Comparison of ENCODE assay signal across 20 mouse cellular contexts in the genomic region with DNA sequence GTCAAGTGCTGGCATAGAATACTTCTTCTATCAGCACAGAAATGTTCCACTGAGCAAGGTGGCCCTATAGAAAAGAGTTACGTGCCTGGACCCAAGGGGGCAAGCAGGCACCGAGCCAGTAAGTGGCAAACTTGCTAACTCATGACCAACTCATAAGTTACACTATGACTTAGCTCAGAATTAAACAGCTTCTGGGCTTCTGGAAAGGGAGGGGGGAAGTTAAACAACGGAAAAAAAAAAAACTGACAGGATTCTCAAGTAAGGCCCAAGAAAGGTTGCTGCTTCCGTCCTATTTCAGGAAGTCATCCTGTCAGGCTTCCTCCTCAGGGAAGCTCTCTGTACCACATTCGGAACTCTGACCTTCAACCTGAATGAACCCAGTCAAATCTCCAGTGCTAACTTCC. TPM values are rescaled to one million over a fixed set of nuclear protein-coding genes. Genes with fewer than 3 reads are reported as not detected.
DNase-seq lines count a peak whose midpoint lies in the region; ATAC-seq and TF ChIP-seq lines count a peak whose summit lies in the region.
"Had no signal": no experiment of that assay in that cellular context is flagged by ENCODE, and none has a peak within 500 bp of the region (broad histone marks: within the 10 kb centered on the region; RNA-seq: fewer than 3 reads in every experiment).

No protein-coding gene starts in this region.

- no peak overlapping the region for H3K4me3 ChIP-seq in forebrain, postnatal 0 days (ENCODE audit: low read depth, low read length)
- H3K4me3 ChIP-seq in forebrain, embryonic 15.5 days: no peak overlapping the region
- H3K4me3 ChIP-seq in liver, embryonic 15.5 days (replicated peaks): no peak overlapping the region
- H3K4me3 ChIP-seq in forebrain, embryonic 16.5 days (replicated peaks; ENCODE audit: low read length): no peak overlapping the region
- H3K4me3 ChIP-seq: embryonic facial prominence, embryonic 15.5 days; layer of hippocampus, adult 2 months; limb, embryonic 15.5 days had no signal

- peak overlapping the region; percentile 40; the same call in 1 of the 2 replicates for H3K27ac ChIP-seq in forebrain, postnatal 0 days (ENCODE audit: low read depth, low read length)
- no peak overlapping the region for H3K27ac ChIP-seq in forebrain, embryonic 15.5 days (replicated peaks)
- peak overlapping the region; percentile 93 for H3K27ac ChIP-seq in liver, embryonic 15.5 days (replicated peaks)
- H3K27ac ChIP-seq in forebrain, embryonic 16.5 days (ENCODE audit: low read length): no peak overlapping the region
- H3K27ac ChIP-seq: embryonic facial prominence, embryonic 15.5 days; hindbrain, embryonic 14.5 days; layer of hippocampus, adult 2 months; limb, embryonic 15.5 days; stomach, postnatal 0 days had no signal

- ATAC-seq in forebrain, postnatal 0 days: no peak
- no peak for ATAC-seq in forebrain, embryonic 15.5 days (replicated peaks)
- ATAC-seq in liver, embryonic 15.5 days (ENCODE audit: insufficient read depth): no peak
- no peak for ATAC-seq in forebrain, embryonic 16.5 days
- ATAC-seq: midbrain, embryonic 16.5 days had no signal

- H3K27me3 ChIP-seq in forebrain, postnatal 0 days (ENCODE audit: insufficient read depth, low read length): no peaks in the 10 kb centered on the region
- no peaks in the 10 kb centered on the region for H3K27me3 ChIP-seq in forebrain, embryonic 15.5 days
- H3K27me3 ChIP-seq in liver, embryonic 15.5 days: no peaks in the 10 kb centered on the region
- H3K27me3 ChIP-seq in forebrain, embryonic 16.5 days (replicated peaks; ENCODE audit: control insufficient read depth, insufficient read depth, low read length): no peaks in the 10 kb centered on the region
- H3K27me3 ChIP-seq: embryonic facial prominence, embryonic 15.5 days; limb, embryonic 15.5 days had no signal

- no peak for TF ChIP-seq CTCF in forebrain, postnatal 0 days (IDR thresholded peaks at IDR 0.05; ENCODE audit: low read depth)

- no peak for DNase-seq in forebrain, postnatal 0 days
- DNase-seq in spleen, adult 12 weeks (ENCODE audit: low spot score): peak; percentile 27
- no peak for DNase-seq in spleen, postnatal 14 days (ENCODE audit: low spot score in 2 of 2)
- DNase-seq in cerebellum, postnatal 4 days (ENCODE audit: low spot score in 2 of 2): no peak
- no peak for DNase-seq in cerebellum, postnatal 14 days
- DNase-seq: adrenal gland, postnatal 14 days; cerebellum, postnatal 36 days; gastrocnemius, postnatal 14 days; kidney, adult 11 months; right cerebral cortex, postnatal 4 days; thymus, postnatal 36 days had no signal

- H3K4me2 ChIP-seq in forebrain, postnatal 0 days (ENCODE audit: low read depth): no peak overlapping the region
- H3K4me2 ChIP-seq in forebrain, embryonic 15.5 days (replicated peaks): no peak overlapping the region
- peak overlapping the region; percentile 57 for H3K4me2 ChIP-seq in liver, embryonic 15.5 days
- no peak overlapping the region for H3K4me2 ChIP-seq in forebrain, embryonic 16.5 days (ENCODE audit: low read length)
- H3K4me2 ChIP-seq: embryonic facial prominence, embryonic 15.5 days; hindbrain, embryonic 14.5 days; limb, embryonic 15.5 days had no signal

- peaks cover 7% of the 10 kb centered on the region; the same call in 1 of the 2 replicates for H3K36me3 ChIP-seq in forebrain, postnatal 0 days (ENCODE audit: insufficient read depth)
- no peaks in the 10 kb centered on the region for H3K36me3 ChIP-seq in forebrain, embryonic 15.5 days
- H3K36me3 ChIP-seq in liver, embryonic 15.5 days (replicated peaks): no peaks in the 10 kb centered on the region
- H3K36me3 ChIP-seq in forebrain, embryonic 16.5 days (ENCODE audit: control insufficient read depth, insufficient read depth): no peaks in the 10 kb centered on the region
- H3K36me3 ChIP-seq: embryonic facial prominence, embryonic 15.5 days; limb, embryonic 15.5 days had no signal

- WGBS in forebrain, postnatal 0 days: 84% methylated on average over 5 of the region's 5 CpGs
- WGBS in forebrain, embryonic 15.5 days: 86% methylated on average over 5 of the region's 5 CpGs
- WGBS in liver, embryonic 15.5 days (ENCODE audit: insufficient replicate concordance): 33% methylated on average over 5 of the region's 5 CpGs
- 82% methylated on average over 5 of the region's 5 CpGs for WGBS in forebrain, embryonic 16.5 days

- H3K9me3 ChIP-seq in forebrain, postnatal 0 days (ENCODE audit: low read length): no peaks in the 10 kb centered on the region
- no peaks in the 10 kb centered on the region for H3K9me3 ChIP-seq in forebrain, embryonic 15.5 days
- no peaks in the 10 kb centered on the region for H3K9me3 ChIP-seq in liver, embryonic 15.5 days (replicated peaks)
- H3K9me3 ChIP-seq in forebrain, embryonic 16.5 days (ENCODE audit: control insufficient read depth, low read length): no peaks in the 10 kb centered on the region
- H3K9me3 ChIP-seq: embryonic facial prominence, embryonic 15.5 days; limb, embryonic 15.5 days had no signal

- no peaks in the 10 kb centered on the region for H3K4me1 ChIP-seq in forebrain, postnatal 0 days (ENCODE audit: insufficient read depth)
- peaks cover 11% of the 10 kb centered on the region; the same call in 1 of the 2 replicates for H3K4me1 ChIP-seq in forebrain, embryonic 15.5 days
- H3K4me1 ChIP-seq in liver, embryonic 15.5 days (replicated peaks): peaks cover 80% of the 10 kb centered on the region
- no peaks in the 10 kb centered on the region; the same call in 1 of the 2 replicates for H3K4me1 ChIP-seq in forebrain, embryonic 16.5 days (replicated peaks; ENCODE audit: control insufficient read depth, insufficient read depth, low read length)
- H3K4me1 ChIP-seq: embryonic facial prominence, embryonic 15.5 days had no signal

- no peak overlapping the region for H3K9ac ChIP-seq in forebrain, postnatal 0 days
- no peak overlapping the region for H3K9ac ChIP-seq in forebrain, embryonic 15.5 days (replicated peaks)
- peak overlapping the region; percentile 28; the same call in 1 of the 2 replicates for H3K9ac ChIP-seq in liver, embryonic 15.5 days
- H3K9ac ChIP-seq in forebrain, embryonic 16.5 days (replicated peaks; ENCODE audit: low read depth, low read length): no peak overlapping the region
- H3K9ac ChIP-seq: embryonic facial prominence, embryonic 15.5 days; hindbrain, embryonic 14.5 days; limb, embryonic 15.5 days had no signal

RNA-seq across cellular contexts. Expression of a gene that starts 31.3 kb away (rescaled TPM):
- 47.9 and 70.2 TPM in 2 replicates for total RNA-seq in forebrain, postnatal 0 days (2014; rRNA removed)
- 5.8 and 11.5 TPM in 2 replicates for polyA plus RNA-seq in forebrain, postnatal 0 days (2015; fragmentation: Nextera tagmentation; extraction: Ambion mirVana)
- 11.2 and 11.9 TPM in 2 replicates for polyA plus RNA-seq in forebrain, embryonic 15.5 days (2015; fragmentation: Nextera tagmentation; extraction: Ambion mirVana)
- 2.1 and 2.2 TPM in 2 replicates for polyA plus RNA-seq in liver, embryonic 15.5 days (2015; fragmentation: Nextera tagmentation; extraction: Ambion mirVana)
- polyA plus RNA-seq in forebrain, embryonic 16.5 days (2015; fragmentation: Nextera tagmentation; extraction: Ambion mirVana): 9.5 and 11.1 TPM in 2 replicates

Comparison
In these comparisons a context has a peak if more than half of its experiments do, and no peak if none do; other contexts are left out.
1. H3K27ac ChIP-seq: peak in forebrain, postnatal 0 days (single experiment) and liver, embryonic 15.5 days (single experiment); none in forebrain, embryonic 15.5 days (single experiment) and forebrain, embryonic 16.5 days (single experiment).